Mouse (Mus musculus) layer of hippocampus, adult 11-12 months (tissue): Measurements from ENCODE around the gene Fes.

ENCODE experiments used
- DNase-seq: peaks from one replicate; pipeline ENCODE4 v3.0.0; 2022; ENCODE audit warnings: low spot score

Gene Fes

GRCm38 (mm10) chr7:80374733-80375132 lies 13.0 kb downstream of the Fes start:
- DNase-seq = no peak

GRCm38 (mm10) chr7:80374280-80374679 lies 13.5 kb downstream of the Fes start:
- no peak for DNase-seq

- no peak for DNase-seq
These were observed 13.9 kb downstream of the Fes start for GRCm38 (mm10) chr7:80373850-80374249.

- DNase-seq = no peak
These were observed 14.4 kb downstream of the Fes start for GRCm38 (mm10) chr7:80373352-80373751.

- no peak for DNase-seq
These were observed 15.1 kb downstream of the Fes start for GRCm38 (mm10) chr7:80372667-80373066.

GRCm38 (mm10) chr7:80372166-80372565 lies 15.6 kb downstream of the Fes start:
- DNase-seq = no peak

- DNase-seq = peak; percentile 74
These were observed 16.6 kb downstream of the Fes start, which contains the start of gene Man2a2 for GRCm38 (mm10) chr7:80371041-80371751. Gene Man2a2 (minus strand): TSS chr7:80371375.

- DNase-seq = peak; percentile 89
These were observed 17.1 kb downstream of the Fes start for GRCm38 (mm10) chr7:80370649-80371040.

GRCm38 (mm10) chr7:80369967-80370431 lies 17.7 kb downstream of the Fes start:
- DNase-seq = no peak

GRCm38 (mm10) chr7:80369461-80369860 lies 18.3 kb downstream of the Fes start:
- no peak for DNase-seq

GRCm38 (mm10) chr7:80368635-80369421 lies 18.9 kb downstream of the Fes start:
- no peak for DNase-seq

- DNase-seq = no peak
These were observed 19.7 kb downstream of the Fes start for GRCm38 (mm10) chr7:80368009-80368408.

GRCm38 (mm10) chr7:80367232-80367631 lies 20.5 kb downstream of the Fes start:
- DNase-seq = no peak

- no peak for DNase-seq
These were observed 22.0 kb downstream of the Fes start for GRCm38 (mm10) chr7:80365759-80366158.

GRCm38 (mm10) chr7:80360435-80360834 lies 27.3 kb downstream of the Fes start:
- no peak for DNase-seq

GRCm38 (mm10) chr7:80358039-80358438 lies 29.7 kb downstream of the Fes start:
- DNase-seq = no peak

GRCm38 (mm10) chr7:80357156-80357555 lies 30.6 kb downstream of the Fes start:
- DNase-seq = peak; percentile 70

GRCm38 (mm10) chr7:80356351-80356750 lies 31.4 kb downstream of the Fes start:
- DNase-seq = no peak

- no peak for DNase-seq
These were observed 34.8 kb downstream of the Fes start for GRCm38 (mm10) chr7:80352920-80353319.

GRCm38 (mm10) chr7:80350808-80351207 lies 36.9 kb downstream of the Fes start:
- DNase-seq = no peak

GRCm38 (mm10) chr7:80347670-80348586 lies 39.8 kb downstream of the Fes start:
- no peak for DNase-seq

GRCm38 (mm10) chr7:80346830-80347229 lies 40.9 kb downstream of the Fes start:
- no peak for DNase-seq
